Comparison of ENCODE assay signal across 8 mouse cellular contexts in the genomic region with DNA sequence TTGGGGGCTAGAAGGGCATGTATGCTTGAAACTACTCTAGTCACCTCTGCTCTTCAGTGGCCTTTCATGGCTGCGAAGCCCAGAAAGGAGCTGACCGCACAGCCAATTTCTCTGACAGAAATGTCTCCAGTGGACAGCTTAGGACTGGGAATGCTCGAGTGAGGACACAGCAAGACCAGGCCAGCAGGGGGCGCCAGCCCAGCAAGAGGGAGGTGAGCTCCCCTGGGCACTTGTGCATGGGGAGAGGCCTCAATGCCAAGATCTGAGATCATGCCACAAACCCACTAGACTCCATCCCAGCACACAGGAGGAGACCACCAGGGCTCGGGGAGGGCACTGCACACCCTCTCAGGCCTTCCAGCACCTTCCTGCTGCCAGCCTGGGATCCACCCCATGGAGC. TPM values are rescaled to one million over a fixed set of nuclear protein-coding genes. Genes with fewer than 3 reads are reported as not detected.
DNase-seq lines count a peak whose midpoint lies in the region; ATAC-seq and TF ChIP-seq lines count a peak whose summit lies in the region.

No protein-coding gene starts in this region.

- H3K36me3 ChIP-seq in ES-Bruce4 (ENCODE audit: control insufficient read depth, insufficient read depth, low read length, poor library complexity, severe bottlenecking): no peaks in the 10 kb centered on the region
- H3K36me3 ChIP-seq in midbrain, embryonic 16.5 days (ENCODE audit: control insufficient read depth, insufficient read depth, low read length): peaks cover 9% of the 10 kb centered on the region; the same call in 1 of the 2 replicates
- no peaks in the 10 kb centered on the region for H3K36me3 ChIP-seq in thymus, adult 2 months (ENCODE audit: control insufficient read depth, insufficient read depth, low read length)

- TF ChIP-seq POLR2A in ES-Bruce4 (IDR thresholded peaks at IDR 0.05; ENCODE audit: insufficient read depth, low read length): no peak
- TF ChIP-seq POLR2A in thymus, adult 2 months (IDR thresholded peaks at IDR 0.05; ENCODE audit: control insufficient read depth, extremely low read depth, insufficient read depth, low read length, poor library complexity): no peak

- no peaks in the 10 kb centered on the region for H3K27me3 ChIP-seq in ES-Bruce4 (ENCODE audit: control insufficient read depth, insufficient read depth, low read length, poor library complexity, severe bottlenecking)
- H3K27me3 ChIP-seq in midbrain, embryonic 16.5 days (ENCODE audit: control insufficient read depth, insufficient read depth, low read depth, low read length): no peaks in the 10 kb centered on the region
- H3K27me3 ChIP-seq in thymus, adult 2 months (ENCODE audit: control insufficient read depth, insufficient read depth, low read length): no peaks in the 10 kb centered on the region

- H3K27ac ChIP-seq in ES-Bruce4 (ENCODE audit: insufficient read depth, low read length): no peak overlapping the region
- H3K27ac ChIP-seq in midbrain, embryonic 16.5 days (ENCODE audit: low read length): peak overlapping the region; percentile 11; the same call in 1 of the 2 replicates
- no peak overlapping the region for H3K27ac ChIP-seq in thymus, adult 2 months (ENCODE audit: control insufficient read depth, insufficient read depth, low read length)

- H3K4me1 ChIP-seq in ES-Bruce4 (ENCODE audit: control insufficient read depth, insufficient read depth, low read length): no peaks in the 10 kb centered on the region
- peaks cover 23% of the 10 kb centered on the region for H3K4me1 ChIP-seq in midbrain, embryonic 16.5 days (ENCODE audit: control insufficient read depth, insufficient read depth, low read length)
- no peaks in the 10 kb centered on the region for H3K4me1 ChIP-seq in thymus, adult 2 months (replicated peaks; ENCODE audit: control insufficient read depth, insufficient read depth, low read length)

- intact Hi-C loops in gastrocnemius, postnatal 36 days (cut with DNase I): no loop called here
- intact Hi-C loops in left cerebral cortex, postnatal 4 days (cut with DNase I): loop anchor here (10.0 kb wide), 1 partner anchor 562 kb away; no protein-coding TSS in a partner anchor

- no peak for DNase-seq in frontal cortex, postnatal 10 days (ENCODE audit: low spot score in 2 of 2)
- DNase-seq in c-Kit-positive CD71-positive TER-119-positive erythroid progenitor cells, embryonic 14.5 days (ENCODE audit: low spot score): peak; percentile 41
- DNase-seq in gastrocnemius, postnatal 36 days: peak; percentile 49 to 60
- DNase-seq in left cerebral cortex, postnatal 4 days: peak; percentile 77
- DNase-seq in thymus, adult 2 months: peak; percentile 82

- WGBS in midbrain, embryonic 16.5 days: 66% methylated on average over 5 of the region's 5 CpGs
- 61% methylated on average over 5 of the region's 5 CpGs for WGBS in thymus, adult 2 months

- H3K9me3 ChIP-seq in ES-Bruce4 (replicated peaks; ENCODE audit: control insufficient read depth, insufficient read depth, low read length, poor library complexity, severe bottlenecking): no peaks in the 10 kb centered on the region
- no peaks in the 10 kb centered on the region for H3K9me3 ChIP-seq in midbrain, embryonic 16.5 days (replicated peaks; ENCODE audit: control insufficient read depth, low read length, poor library complexity, severe bottlenecking)

- TF ChIP-seq CTCF in ES-Bruce4 (IDR thresholded peaks at IDR 0.05; ENCODE audit: low read depth, low read length): peak; percentile 93
- TF ChIP-seq CTCF in thymus, adult 2 months (IDR thresholded peaks at IDR 0.05; ENCODE audit: borderline replicate concordance, control insufficient read depth, extremely low read depth, insufficient read depth, low read length, poor library complexity): peak; percentile 87

- no peak overlapping the region for H3K9ac ChIP-seq in ES-Bruce4 (ENCODE audit: low read depth, poor library complexity, severe bottlenecking)
- H3K9ac ChIP-seq in midbrain, embryonic 16.5 days (ENCODE audit: low read depth, low read length): no peak overlapping the region

- 0 out of 2 replicates have a peak, but pooled peaks have one; percentile 25 for TF ChIP-seq EP300 in ES-Bruce4 (IDR thresholded peaks at IDR 0.05; ENCODE audit: insufficient read depth, low read depth, low read length)

- H3K4me3 ChIP-seq in ES-Bruce4 (ENCODE audit: low read depth, low read length): no peak overlapping the region
- no peak overlapping the region for H3K4me3 ChIP-seq in midbrain, embryonic 16.5 days (ENCODE audit: low read depth, low read length)
- no peak overlapping the region for H3K4me3 ChIP-seq in thymus, adult 2 months (ENCODE audit: control insufficient read depth, insufficient read depth, low read length)

- peak; percentile 34 for ATAC-seq in frontal cortex, adult (ENCODE audit: low TSS enrichment)
- ATAC-seq in midbrain, embryonic 16.5 days: no peak

- H3K4me2 ChIP-seq in midbrain, embryonic 16.5 days (ENCODE audit: low read length): no peak overlapping the region

RNA-seq across cellular contexts. Expression of gene Tesc, which starts 39.3 kb away (rescaled TPM):
- polyA plus RNA-seq in ES-Bruce4 (2011; ENCODE audit: insufficient read depth, insufficient read length, low read depth, missing spikeins): 8.8 and 12.3 TPM in 2 replicates
- under 1 TPM; 0.44 to 0.71 TPM for total RNA-seq in gastrocnemius, postnatal 36 days (2021)
- total RNA-seq in left cerebral cortex, postnatal 4 days (2021): 1 to 10 TPM; 3.7 to 5.4 TPM
- 6.8 and 23.7 TPM in 2 replicates for polyA plus RNA-seq in midbrain, embryonic 16.5 days (2015; fragmentation: Nextera tagmentation; extraction: Ambion mirVana)
- polyA plus RNA-seq in thymus, adult 2 months (2012; rRNA removed): 48.4 and 50.5 TPM in 2 replicates

Comparison
In these comparisons a context has a peak if more than half of its experiments do, and no peak if none do; other contexts are left out.
1. DNase-seq: peak in c-Kit-positive CD71-positive TER-119-positive erythroid progenitor cells, embryonic 14.5 days (single experiment), gastrocnemius, postnatal 36 days (2 of 2), left cerebral cortex, postnatal 4 days (single experiment) and thymus, adult 2 months (single experiment); none in frontal cortex, postnatal 10 days (0 of 2).